Mouse (Mus musculus): ENCODE data around the gene Mthfd2l. TPM values are rescaled to one million over a fixed set of nuclear protein-coding genes. Genes with fewer than 3 reads are reported as not detected.

Mthfd2l gene
- 0.71 TPM for polyA plus RNA-seq (2017; shearing (Covaris generic))

DNA sequence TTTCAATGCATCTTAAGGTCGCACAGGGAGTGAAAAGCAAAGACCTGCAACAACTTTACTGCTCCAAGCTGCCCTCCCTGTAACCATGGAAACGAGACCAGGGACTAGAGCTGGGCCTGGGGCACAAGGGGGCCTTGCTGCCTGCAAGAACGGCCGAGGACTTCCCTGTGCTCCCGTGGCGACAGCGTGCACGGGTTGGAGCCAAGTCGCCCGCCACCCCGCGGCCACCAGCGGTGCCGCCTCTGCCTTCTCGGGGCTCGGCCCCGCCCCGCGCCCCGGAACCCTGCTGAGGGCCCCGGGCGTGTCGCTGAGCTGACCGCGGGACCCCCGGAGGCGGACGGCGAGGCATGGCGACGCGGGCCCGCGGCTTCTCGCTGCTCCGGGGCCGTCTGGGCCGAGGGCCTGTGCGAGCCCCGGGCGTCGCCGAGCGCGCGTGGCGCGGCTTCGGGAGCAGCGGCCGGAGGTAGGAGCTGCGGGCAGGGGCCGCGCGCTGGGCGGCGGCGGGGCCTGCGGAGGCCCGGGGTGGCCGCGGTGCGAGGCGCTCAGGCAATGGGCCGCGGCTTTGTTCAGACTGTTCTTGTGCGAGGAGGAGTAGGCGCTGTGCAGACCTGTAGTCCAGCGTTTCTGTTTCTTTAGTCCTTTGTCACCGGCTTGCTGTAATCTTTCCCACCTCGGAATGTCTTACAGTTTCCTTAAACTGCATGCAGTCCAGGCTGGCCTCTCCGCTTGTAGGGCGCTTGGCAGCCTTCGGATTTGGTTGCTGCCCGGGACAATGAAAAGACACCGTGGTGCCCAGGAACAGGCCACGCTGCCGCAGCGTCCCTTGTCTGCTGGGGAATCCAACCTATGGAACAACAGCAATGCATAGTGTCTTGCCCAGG, at the start of gene Mthfd2l:
TSS of gene Mthfd2l (plus strand) at position 147 of the 881 bp plus-strand sequence.

DNA sequence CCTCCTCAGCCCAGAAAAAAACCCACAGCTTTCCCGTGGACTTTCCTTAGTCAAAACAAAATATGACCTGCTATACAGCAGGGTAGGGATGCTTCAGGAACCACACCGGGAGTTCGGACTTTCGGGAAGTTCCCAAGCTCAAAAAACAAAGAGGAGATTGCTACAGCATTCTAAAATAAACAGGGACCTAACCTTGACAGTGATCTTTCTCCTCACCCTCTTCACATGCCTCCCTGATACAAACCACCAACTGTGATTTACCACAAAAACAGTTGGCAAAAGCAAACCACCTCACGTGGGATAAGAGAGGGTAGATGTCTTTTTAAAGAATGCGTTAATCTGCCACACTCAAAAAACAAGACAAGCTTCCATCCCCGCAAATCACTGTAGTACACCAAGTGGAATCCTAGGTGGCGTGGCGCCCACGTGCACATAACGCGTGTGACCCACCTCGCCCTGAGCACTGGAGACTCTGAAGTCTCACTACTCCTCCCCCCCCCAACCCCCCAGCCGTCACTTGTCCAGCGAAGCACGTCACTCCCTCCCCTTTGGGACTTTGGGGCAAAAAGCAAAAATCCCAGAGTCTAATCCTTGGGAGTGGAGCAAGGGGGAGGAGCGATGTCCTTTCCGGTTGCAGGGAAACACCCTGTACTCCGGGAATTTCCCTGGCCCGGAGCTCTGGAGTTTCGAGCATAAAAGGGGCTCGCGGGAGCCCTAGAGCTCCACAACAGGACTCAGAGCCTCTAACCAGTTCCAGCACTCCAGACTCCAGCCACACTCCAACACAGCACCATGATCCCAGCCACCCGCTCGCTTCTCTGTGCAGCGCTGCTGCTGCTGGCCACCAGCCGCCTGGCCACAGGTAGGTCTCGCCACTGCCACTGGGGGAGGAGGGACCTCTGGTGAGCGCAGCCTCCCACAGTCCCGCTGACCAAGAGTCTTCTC, 40.1 kb upstream of the Mthfd2l start, which contains the start of gene Cxcl1:
TSS of gene Cxcl1 (plus strand) at position 723 of the 945 bp plus-strand sequence.

GRCm38 (mm10) chr5:90903339-90904020, 27.4 kb upstream of the Mthfd2l start, which contains the start of gene Cxcl2:
Cxcl2 (plus strand) TSS chr5:90903871.

GRCm38 (mm10) chr5:91027164-91027563, 96.2 kb downstream of the Mthfd2l start, which contains the start of gene Epgn:
Epgn (plus strand) TSS chr5:91027464.

Other genes with a start within 250 kb of the Mthfd2l start
- gene Cxcl5, start 171.8 kb upstream of the Mthfd2l start, polyA plus RNA-seq (2017; shearing (Covaris generic)): not detected
- not detected for gene Ppbp, start 162.6 kb upstream of the Mthfd2l start, polyA plus RNA-seq (2017; shearing (Covaris generic))
- gene Pf4, start 158.7 kb upstream of the Mthfd2l start, polyA plus RNA-seq (2017; shearing (Covaris generic)): not detected
- gene Cxcl3, start 145.0 kb upstream of the Mthfd2l start, polyA plus RNA-seq (2017; shearing (Covaris generic)): 0.82 TPM
- gene Cxcl15, start 136.6 kb upstream of the Mthfd2l start, polyA plus RNA-seq (2017; shearing (Covaris generic)): not detected
- gene Cxcl1, start 39.9 kb upstream of the Mthfd2l start, polyA plus RNA-seq (2017; shearing (Covaris generic)): not detected
- 1.5 TPM for gene Cxcl2, start 27.2 kb upstream of the Mthfd2l start, polyA plus RNA-seq (2017; shearing (Covaris generic))
- gene Epgn, start 96.3 kb downstream of the Mthfd2l start, polyA plus RNA-seq (2017; shearing (Covaris generic)): not detected
- not detected for gene Ereg, start 143.5 kb downstream of the Mthfd2l start, polyA plus RNA-seq (2017; shearing (Covaris generic))
- 1.4 TPM for gene Areg, start 208.5 kb downstream of the Mthfd2l start, polyA plus RNA-seq (2017; shearing (Covaris generic))